Mouse (Mus musculus) kidney, adult 18-20 months (tissue): ENCODE measurements around the gene St8sia4.
"Not testable (repeated sequence)": the region's sequence is repeated elsewhere in the genome, so short reads cannot be mapped to it uniquely, and the experiment has no call there.

Experiments
- DNase-seq: peaks from one replicate; pipeline ENCODE4 v3.0.0; 2021

Gene St8sia4

GRCm38 (mm10) chr1:95591101-95591500, 76.3 kb downstream of the St8sia4 start:
- DNase-seq, result no peak

GRCm38 (mm10) chr1:95590108-95590507, 77.3 kb downstream of the St8sia4 start:
- DNase-seq, result no peak

GRCm38 (mm10) chr1:95589471-95589870, 77.9 kb downstream of the St8sia4 start:
- DNase-seq, result no peak

- DNase-seq, result no peak
These were observed 84.1 kb downstream of the St8sia4 start for GRCm38 (mm10) chr1:95583310-95583709.

GRCm38 (mm10) chr1:95582264-95582663, 85.1 kb downstream of the St8sia4 start:
- no peak for DNase-seq

GRCm38 (mm10) chr1:95572619-95573540, 94.5 kb downstream of the St8sia4 start:
- DNase-seq, result no peak

- DNase-seq, result no peak
These were observed 96.3 kb downstream of the St8sia4 start for GRCm38 (mm10) chr1:95571106-95571505.

GRCm38 (mm10) chr1:95554556-95554955, 112.8 kb downstream of the St8sia4 start:
- DNase-seq, result not testable (repeated sequence)

GRCm38 (mm10) chr1:95541460-95541859, 125.9 kb downstream of the St8sia4 start:
- no peak for DNase-seq
